Mouse (Mus musculus) embryonic facial prominence, embryonic 15.5 days (tissue): ENCODE measurements around the gene 4930535I16Rik. TPM values are rescaled to one million over a fixed set of nuclear protein-coding genes. Genes with fewer than 3 reads are reported as not detected.

Source experiments
- ATAC-seq: fragments of 200-750 bp; cut with Nextera tagmentation; 2 replicates; pipeline ENCODE4 v1.8.0; 2017; ENCODE audit warnings: low read depth, moderate TSS enrichment; ENCODE audit not compliant: insufficient number of reproducible peaks, low FRiP score, low TSS enrichment
- H3K27ac ChIP-seq: fragments of 300-500 bp; sonication (generic); replicated peaks from 2 replicates; pipeline ENCODE4 v1.5.1; 2015; ENCODE audit warnings: mild to moderate bottlenecking, inconsistent platforms
- H3K27me3 ChIP-seq: fragments of 300-500 bp; sonication (generic); 2 replicates; pipeline ENCODE4 v1.6.1; 2015; ENCODE audit warnings: inconsistent platforms
- H3K36me3 ChIP-seq: fragments of 300-500 bp; sonication (generic); 2 replicates; pipeline ENCODE4 v1.6.1; 2015; ENCODE audit warnings: mild to moderate bottlenecking, inconsistent platforms
- H3K4me1 ChIP-seq: fragments of 300-500 bp; sonication (generic); 2 replicates; pipeline ENCODE4 v1.6.1; 2015; ENCODE audit warnings: inconsistent platforms
- H3K4me2 ChIP-seq: fragments of 300-500 bp; sonication (generic); replicated peaks from 2 replicates; pipeline ENCODE4 v1.6.1; 2015; ENCODE audit warnings: mild to moderate bottlenecking, inconsistent platforms
- H3K4me3 ChIP-seq: fragments of 300-500 bp; sonication (generic); replicated peaks from 2 replicates; pipeline ENCODE4 v1.5.1; 2015; ENCODE audit warnings: mild to moderate bottlenecking, inconsistent platforms
- H3K9ac ChIP-seq: fragments of 300-500 bp; sonication (generic); 2 replicates; pipeline ENCODE4 v1.6.1; 2015; ENCODE audit warnings: inconsistent platforms
- H3K9me3 ChIP-seq: fragments of 300-500 bp; sonication (generic); replicated peaks from 2 replicates; pipeline ENCODE4 v1.6.1; 2016; ENCODE audit warnings: inconsistent platforms
- WGBS: fragments of 180-500 bp; shearing (Covaris S2); methylation state at CpG from one replicate; pipeline ENCODE4 v1.1.7; 2015; 5-methylcytosine and 5-hydroxymethylcytosine counted together
- polyA plus RNA-seq: library from polyadenylated mRNA; unstranded; fragments of >200 nt; fragmentation: Nextera tagmentation; extraction: Ambion mirVana; gene quantifications from 2 replicates; pipeline ENCODE4 v1.2.1, GENCODE M21; 2015

The 4930535I16Rik gene
- polyA plus RNA-seq, 1 experiment from 2014 or later, result not detected

DNA sequence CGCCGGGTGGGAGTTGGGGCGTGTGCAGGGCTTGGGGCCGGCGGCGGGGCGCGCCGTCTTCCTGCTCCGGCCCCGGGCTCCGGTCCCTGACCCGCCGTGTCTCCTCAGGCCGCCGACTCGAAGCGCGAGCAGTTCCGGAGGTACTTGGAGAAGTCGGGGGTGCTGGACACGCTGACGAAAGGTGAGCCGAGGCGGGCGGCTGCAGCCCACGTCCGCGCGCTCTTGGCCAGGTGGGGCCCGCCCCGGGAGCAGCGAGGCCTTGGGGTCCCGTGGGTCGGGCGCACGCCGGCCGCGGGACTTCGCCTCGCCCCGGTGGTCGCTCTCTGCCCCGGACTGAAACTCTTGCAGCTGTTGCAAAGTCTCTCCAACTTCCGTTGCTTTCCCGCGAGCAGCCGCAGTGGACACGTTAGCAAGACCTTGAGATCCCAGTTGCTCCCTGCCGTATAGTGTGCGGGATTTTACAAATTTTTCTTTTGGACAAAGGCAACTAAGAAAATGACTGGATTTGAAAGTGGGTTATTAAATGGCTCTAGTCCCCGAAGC is 12.6 kb downstream of the 4930535I16Rik start:
- WGBS, result under 1% methylated on average over 53 of the region's 53 CpGs
- H3K9ac ChIP-seq, result peak overlapping the region; percentile 62
- H3K36me3 ChIP-seq, result 0 out of 2 replicates have a peak, but pooled peaks cover 3% of the 10 kb centered on the region
- H3K4me3 ChIP-seq, result peak overlapping the region; percentile 68
- no peak; the same call in 1 of the 2 replicates for ATAC-seq
- no peaks in the 10 kb centered on the region for H3K27me3 ChIP-seq
- H3K9me3 ChIP-seq, result no peaks in the 10 kb centered on the region
- peak overlapping the region; percentile 83 for H3K27ac ChIP-seq
- peak overlapping the region; percentile 61 for H3K4me2 ChIP-seq
- peaks cover 12% of the 10 kb centered on the region; the same call in 1 of the 2 replicates for H3K4me1 ChIP-seq

DNA sequence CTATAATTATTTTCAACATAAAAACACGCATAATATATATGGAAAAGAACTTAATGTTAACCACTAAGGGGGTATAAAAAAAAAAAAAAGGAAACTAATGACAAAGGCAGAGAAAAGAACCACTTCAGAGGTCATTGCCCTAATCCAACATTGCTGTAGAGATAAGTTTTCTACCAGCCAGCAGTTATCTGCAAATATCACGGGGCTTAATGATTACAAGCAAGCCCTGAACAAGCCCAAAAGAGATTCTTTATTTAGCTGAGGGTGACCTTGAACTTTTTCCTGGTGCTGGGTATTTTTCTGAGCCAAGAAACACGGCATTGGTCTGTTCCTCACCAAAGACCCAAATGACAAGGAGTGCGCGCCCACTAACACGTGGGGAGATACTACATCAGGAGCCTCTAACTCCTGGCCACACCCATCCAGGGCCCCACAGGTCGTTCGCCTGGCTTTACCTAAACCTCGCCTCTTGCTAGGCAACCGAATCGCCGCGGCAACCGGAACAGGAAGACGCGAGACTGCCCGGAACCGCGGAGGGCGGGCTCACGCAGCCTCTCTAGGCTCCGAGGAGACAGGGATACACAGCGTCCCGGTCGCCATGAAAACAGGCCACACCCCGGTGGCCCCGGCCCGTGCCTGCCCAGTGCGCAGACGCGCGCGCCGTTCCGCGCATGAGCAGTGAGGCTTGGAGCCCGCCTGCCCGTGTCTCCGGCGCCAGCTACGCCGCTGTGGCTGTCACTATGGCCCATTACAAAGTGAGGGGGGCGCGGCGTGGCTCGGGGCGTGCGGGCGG is 13.3 kb downstream of the 4930535I16Rik start, which contains the start of gene Mycbp:
TSS of gene Mycbp (plus strand) at position 500 of the 793 bp plus-strand sequence.
- Histone ChIP-seq H3K4me3 (peak within 1 kb of the TSS; percentile 68), H3K4me2 (peak within 1 kb of the TSS; percentile 61), H3K9ac (peak within 1 kb of the TSS; percentile 62), H3K9me3 (no peaks in the 10 kb centered on the region), H3K4me1 (peaks cover 12% of the 10 kb centered on the region; the same call in 1 of the 2 replicates), H3K27me3 (no peaks in the 10 kb centered on the region), H3K27ac (peak within 1 kb of the TSS; percentile 83), H3K36me3 (no peaks in the 10 kb centered on the region)
- peak; percentile 100 for ATAC-seq
- 2% methylated on average over 49 of the region's 49 CpGs for WGBS

DNA sequence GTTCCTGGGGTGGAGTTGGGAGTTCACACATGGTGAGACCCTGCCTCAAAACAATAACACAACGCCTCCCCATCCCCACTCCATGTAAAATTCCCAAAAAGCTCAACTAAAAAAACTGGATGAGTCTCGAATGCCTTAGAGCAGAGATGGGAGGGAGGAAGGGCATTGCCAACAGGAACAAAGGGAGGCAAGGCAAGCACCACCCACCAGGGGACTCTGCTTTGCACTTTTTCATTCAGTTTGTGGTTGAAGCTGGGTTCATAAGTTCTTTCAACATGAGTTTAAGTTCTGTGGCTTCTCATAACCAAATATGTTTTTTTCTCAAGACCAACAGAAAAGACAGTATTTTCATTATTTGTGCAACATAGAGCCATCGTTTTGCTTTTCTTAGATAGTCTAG is 14.4 kb downstream of the 4930535I16Rik start:
- H3K4me3 ChIP-seq, result no peak overlapping the region
- H3K9me3 ChIP-seq, result no peaks in the 10 kb centered on the region
- H3K27ac ChIP-seq, result no peak overlapping the region
- H3K4me1 ChIP-seq, result peaks cover 12% of the 10 kb centered on the region; the same call in 1 of the 2 replicates
- no peak overlapping the region for H3K4me2 ChIP-seq
- H3K27me3 ChIP-seq, result no peaks in the 10 kb centered on the region
- no peak overlapping the region for H3K9ac ChIP-seq
- 72% methylated on average over 3 of the region's 3 CpGs for WGBS
- ATAC-seq, result no peak
- H3K36me3 ChIP-seq, result no peaks in the 10 kb centered on the region

DNA sequence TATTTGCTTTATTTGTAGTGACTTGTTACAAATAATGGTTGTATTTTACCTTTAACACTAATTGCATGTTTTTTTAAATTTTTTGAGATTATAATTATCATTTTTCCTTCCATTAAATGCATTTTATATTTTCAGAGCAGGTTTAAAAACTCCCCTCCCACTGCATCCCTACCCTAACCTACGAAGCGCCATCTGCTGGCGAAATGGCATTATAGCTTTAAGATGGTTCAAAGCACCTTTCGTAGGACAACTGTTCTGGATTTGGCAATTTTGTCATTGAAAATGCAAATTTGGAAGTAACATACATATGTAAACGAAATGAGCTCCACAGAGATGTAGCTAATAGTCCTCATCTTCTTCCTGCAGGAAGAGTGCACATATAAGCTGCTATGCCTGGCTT is 19.1 kb downstream of the 4930535I16Rik start:
- WGBS, result 12% methylated on average over 5 of the region's 5 CpGs
- H3K9me3 ChIP-seq, result no peaks in the 10 kb centered on the region
- no peak for ATAC-seq
- H3K4me1 ChIP-seq, result peaks cover under 1% of the 10 kb centered on the region; the same call in 1 of the 2 replicates
- H3K9ac ChIP-seq, result no peak overlapping the region
- no peaks in the 10 kb centered on the region for H3K27me3 ChIP-seq
- no peak overlapping the region for H3K4me2 ChIP-seq
- no peak overlapping the region for H3K4me3 ChIP-seq
- H3K36me3 ChIP-seq, result no peaks in the 10 kb centered on the region
- no peak overlapping the region for H3K27ac ChIP-seq

DNA sequence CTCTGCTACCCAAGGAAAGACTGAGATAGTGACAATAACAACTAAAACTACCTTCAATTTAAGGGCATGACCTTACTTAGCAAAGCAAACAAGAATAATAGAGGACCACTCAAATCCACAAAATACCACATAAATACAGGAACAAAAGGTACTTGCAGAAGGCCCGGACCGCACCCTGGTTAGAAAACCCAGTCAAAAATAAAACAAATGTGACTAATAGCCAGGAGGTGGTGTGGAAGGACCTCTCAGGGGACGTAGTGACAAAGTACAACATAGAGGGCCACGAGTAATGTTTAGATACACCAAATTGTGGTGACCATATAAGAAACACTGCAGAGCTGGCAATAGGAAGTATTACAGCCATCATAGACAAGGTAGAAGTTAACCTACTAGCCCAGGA is 23.5 kb downstream of the 4930535I16Rik start:
- H3K4me2 ChIP-seq, result no peak overlapping the region

DNA sequence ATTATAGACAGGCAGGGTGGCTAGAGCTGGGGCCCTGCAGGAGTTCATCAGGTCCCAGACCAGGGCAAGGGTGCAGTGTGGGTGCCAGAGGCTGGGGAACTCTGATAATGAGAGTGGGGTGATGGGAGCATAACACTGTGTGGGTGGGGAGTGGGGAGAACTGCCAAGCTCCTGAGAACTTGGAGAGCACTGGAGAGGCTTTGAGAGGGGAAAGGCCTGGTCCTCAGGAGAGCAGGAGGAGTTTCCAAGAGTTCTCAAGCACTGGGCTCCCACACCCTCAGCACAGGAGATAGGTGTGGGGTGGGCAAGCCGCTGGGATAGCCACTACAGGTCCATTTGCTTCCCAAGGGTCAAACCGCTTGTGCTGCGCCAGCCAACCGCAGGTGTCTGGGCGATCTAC is 24.1 kb downstream of the 4930535I16Rik start:
- Histone ChIP-seq H3K9me3 (no peaks in the 10 kb centered on the region), H3K27me3 (no peaks in the 10 kb centered on the region), H3K36me3 (no peaks in the 10 kb centered on the region), H3K4me3 (no peak overlapping the region), H3K27ac (no peak overlapping the region), H3K4me2 (no peak overlapping the region), H3K9ac (no peak overlapping the region), H3K4me1 (no peaks in the 10 kb centered on the region)
- 86% methylated on average over 5 of the region's 5 CpGs for WGBS
- no peak for ATAC-seq

More for the DNA sequence above, 23.5 kb downstream of the 4930535I16Rik start:
- Histone ChIP-seq H3K36me3 (no peaks in the 10 kb centered on the region), H3K27me3 (no peaks in the 10 kb centered on the region), H3K27ac (no peak overlapping the region), H3K9ac (no peak overlapping the region), H3K4me3 (no peak overlapping the region), H3K4me1 (no peaks in the 10 kb centered on the region), H3K9me3 (no peaks in the 10 kb centered on the region)
- 85% methylated on average over 4 of the region's 4 CpGs for WGBS
- no peak for ATAC-seq

Other genes with a start within 250 kb of the 4930535I16Rik start
- 42.5 and 47.1 TPM in 2 replicates for gene Macf1, start 233.7 kb downstream of the 4930535I16Rik start, polyA plus RNA-seq
- 313 and 333 TPM in 2 replicates for gene Ndufs5, start 199.8 kb downstream of the 4930535I16Rik start, polyA plus RNA-seq
- gene Akirin1, start 167.7 kb downstream of the 4930535I16Rik start, polyA plus RNA-seq, result 56.0 and 56.1 TPM in 2 replicates
- 7.1 and 7.4 TPM in 2 replicates for gene Rhbdl2, start 130.1 kb downstream of the 4930535I16Rik start, polyA plus RNA-seq
- 0.09 and 0.12 TPM in 2 replicates for gene 4933427I04Rik, start 58.3 kb downstream of the 4930535I16Rik start, polyA plus RNA-seq
- gene Mycbp, start 13.2 kb downstream of the 4930535I16Rik start, polyA plus RNA-seq, result 72.4 and 80.1 TPM in 2 replicates
- 57.1 and 57.3 TPM in 2 replicates for gene Rragc, start 576 bp downstream of the 4930535I16Rik start, polyA plus RNA-seq